Mouse (Mus musculus) liver, embryonic 14.5 days (tissue): Measurements from ENCODE around the gene Lrrc75a.

Source experiments
- CTCF ChIP-seq: IDR thresholded peaks from 2 replicates; pipeline ENCODE4 v1.5.1; 2016; ENCODE audit warnings: antibody characterized with exemption, low read depth, control low read depth
- EP300 ChIP-seq: IDR thresholded peaks from 2 replicates; pipeline ENCODE4 v1.6.1; 2016; ENCODE audit warnings: antibody characterized with exemption, low read depth

DNA sequence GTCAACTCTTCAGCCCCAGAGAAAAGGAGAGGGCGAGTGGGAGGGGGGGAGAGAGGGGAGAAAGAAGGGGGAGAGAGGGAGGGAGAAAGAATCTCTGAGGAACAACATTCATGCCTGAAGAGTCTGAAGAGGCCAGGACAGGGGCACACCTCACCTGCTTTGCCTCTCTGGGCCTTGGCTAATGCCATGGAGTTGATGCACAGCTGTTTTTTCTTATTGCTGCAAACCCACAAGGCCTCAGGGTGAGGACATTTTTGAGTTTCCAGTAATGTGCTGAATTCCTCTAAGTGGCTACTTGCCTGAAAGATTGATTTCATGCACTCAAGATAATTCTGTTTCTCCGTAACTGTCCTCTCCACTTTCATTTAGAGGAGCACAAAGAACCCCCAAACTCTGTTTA is 90.2 kb downstream of the Lrrc75a start:
- TF ChIP-seq CTCF: no peak
- no peak for TF ChIP-seq EP300
